Mouse (Mus musculus) ES-Bruce4 (cell line): ENCODE measurements around the gene Arl14.

Experiments
- EP300 ChIP-seq: IDR thresholded peaks from 2 replicates; pipeline ENCODE4 v1.6.1; 2011; ENCODE audit warnings: low read depth, low read length; ENCODE audit not compliant: insufficient read depth
- POLR2A ChIP-seq: IDR thresholded peaks from one replicate; pipeline ENCODE4 v1.8.1; 2011; ENCODE audit warnings: low read length; ENCODE audit not compliant: insufficient read depth

DNA sequence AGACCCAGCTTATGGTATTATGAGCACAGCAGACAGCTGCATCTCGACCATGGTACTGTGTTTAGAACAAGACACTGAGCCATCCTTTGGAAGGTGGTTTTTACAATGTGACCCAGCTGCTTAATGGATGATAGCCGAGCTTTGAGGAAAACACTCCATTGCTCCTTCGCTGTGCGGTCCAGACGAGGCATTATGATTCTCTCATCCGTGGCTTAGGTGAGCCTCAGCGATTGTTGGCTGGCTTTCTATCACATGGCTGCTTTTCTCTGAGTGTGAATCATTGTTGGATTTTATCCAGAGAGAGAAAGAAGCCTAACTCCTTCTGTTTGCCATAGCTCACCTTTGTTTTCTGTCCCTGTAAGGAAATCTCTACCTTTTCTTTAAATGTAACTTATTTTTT, 32.5 kb downstream of the Arl14 start:
- TF ChIP-seq POLR2A (no peak), EP300 (no peak)
